Mouse (Mus musculus): ENCODE data around the gene Taco1. TPM values are rescaled to one million over a fixed set of nuclear protein-coding genes. Genes with fewer than 3 reads are reported as not detected.
"Not testable (repeated sequence)": the region's sequence is repeated elsewhere in the genome, so short reads cannot be mapped to it uniquely, and the experiment has no call there.

The Taco1 gene
- 1.2 and 1.9 TPM in 2 replicates for total RNA-seq (2015; ENCODE audit: low replicate concordance)
- 0.17 and 8.5 TPM in 2 replicates for total RNA-seq (2017; ENCODE audit: low replicate concordance)

GRCm38 (mm10) chr11:106065923-106066571, at the start of gene Taco1:
TSS of gene Taco1 (plus strand) at chr11:106066061.
- peak; percentile 95 for ATAC-seq (replicated peaks; ENCODE audit: low FRiP score, poor library complexity, severe bottlenecking)

GRCm38 (mm10) chr11:106016440-106016839, 49.4 kb upstream of the Taco1 start:
- ATAC-seq (replicated peaks; ENCODE audit: low FRiP score, poor library complexity, severe bottlenecking) = no peak

GRCm38 (mm10) chr11:106020051-106020763, 45.7 kb upstream of the Taco1 start:
- ATAC-seq (replicated peaks; ENCODE audit: low FRiP score, poor library complexity, severe bottlenecking) = no peak

GRCm38 (mm10) chr11:106025774-106026173, 40.1 kb upstream of the Taco1 start:
- no peak for ATAC-seq (replicated peaks; ENCODE audit: low FRiP score, poor library complexity, severe bottlenecking)

GRCm38 (mm10) chr11:106026465-106027151, 39.3 kb upstream of the Taco1 start:
- peak; percentile 78 for ATAC-seq (replicated peaks; ENCODE audit: low FRiP score, poor library complexity, severe bottlenecking)

- peak; percentile 54 for ATAC-seq (replicated peaks; ENCODE audit: low FRiP score, poor library complexity, severe bottlenecking)
Measured at GRCm38 (mm10) chr11:106027607-106028006, 38.3 kb upstream of the Taco1 start.

GRCm38 (mm10) chr11:106032074-106032473, 33.8 kb upstream of the Taco1 start:
- ATAC-seq (replicated peaks; ENCODE audit: low FRiP score, poor library complexity, severe bottlenecking) = not testable (repeated sequence)

GRCm38 (mm10) chr11:106033491-106033919, 32.4 kb upstream of the Taco1 start:
- ATAC-seq (replicated peaks; ENCODE audit: low FRiP score, poor library complexity, severe bottlenecking) = peak; percentile 23

GRCm38 (mm10) chr11:106034986-106035385, 30.9 kb upstream of the Taco1 start:
- no peak for ATAC-seq (replicated peaks; ENCODE audit: low FRiP score, poor library complexity, severe bottlenecking)

GRCm38 (mm10) chr11:106036548-106037417, 29.1 kb upstream of the Taco1 start, which contains the start of gene Dcaf7:
TSS of gene Dcaf7 (plus strand) at chr11:106036872.
- ATAC-seq (replicated peaks; ENCODE audit: low FRiP score, poor library complexity, severe bottlenecking) = peak; percentile 93

GRCm38 (mm10) chr11:106037418-106037751, 28.5 kb upstream of the Taco1 start:
- ATAC-seq (replicated peaks; ENCODE audit: low FRiP score, poor library complexity, severe bottlenecking) = peak; percentile 22; the same call in 1 of the 2 replicates

- ATAC-seq (replicated peaks; ENCODE audit: low FRiP score, poor library complexity, severe bottlenecking) = no peak
Measured at GRCm38 (mm10) chr11:106044349-106044748, 21.5 kb upstream of the Taco1 start.

- no peak for ATAC-seq (replicated peaks; ENCODE audit: low FRiP score, poor library complexity, severe bottlenecking)
Measured at GRCm38 (mm10) chr11:106045256-106045655, 20.6 kb upstream of the Taco1 start.

GRCm38 (mm10) chr11:106045780-106046179, 20.1 kb upstream of the Taco1 start:
- ATAC-seq (replicated peaks; ENCODE audit: low FRiP score, poor library complexity, severe bottlenecking) = no peak

GRCm38 (mm10) chr11:106046584-106046983, 19.3 kb upstream of the Taco1 start:
- no peak; the same call in 1 of the 2 replicates for ATAC-seq (replicated peaks; ENCODE audit: low FRiP score, poor library complexity, severe bottlenecking)

GRCm38 (mm10) chr11:106053921-106054320, 11.9 kb upstream of the Taco1 start:
- no peak for ATAC-seq (replicated peaks; ENCODE audit: low FRiP score, poor library complexity, severe bottlenecking)

- ATAC-seq (replicated peaks; ENCODE audit: low FRiP score, poor library complexity, severe bottlenecking) = no peak
Measured at GRCm38 (mm10) chr11:106054600-106054999, 11.3 kb upstream of the Taco1 start.

GRCm38 (mm10) chr11:106055341-106055740, 10.5 kb upstream of the Taco1 start:
- ATAC-seq (replicated peaks; ENCODE audit: low FRiP score, poor library complexity, severe bottlenecking) = no peak

- peak; percentile 59 for ATAC-seq (replicated peaks; ENCODE audit: low FRiP score, poor library complexity, severe bottlenecking)
Measured at GRCm38 (mm10) chr11:106056819-106057491, 8.9 kb upstream of the Taco1 start.

Measured in erythroblast, adult 5-6 weeks (primary cell).